Mouse (Mus musculus): Measurements from ENCODE around the gene Stox2. TPM values are rescaled to one million over a fixed set of nuclear protein-coding genes. Genes with fewer than 3 reads are reported as not detected.
A peak's percentile ranks its signal among the peaks of the same experiment; 100 is the strongest.

The Stox2 gene
- polyA plus RNA-seq, 1 experiment from 2014 or later, result 7.3 TPM

- WGBS, result 92% methylated on average over 7 of the region's 7 CpGs
Observed at GRCm38 (mm10) chr8:47376651-47377050, 69.5 kb downstream of the Stox2 start.

GRCm38 (mm10) chr8:47373757-47374156 lies 72.4 kb downstream of the Stox2 start:
- 84% methylated on average over 7 of the region's 7 CpGs for WGBS
- Histone ChIP-seq H3K9me3 (replicated peaks; ENCODE audit: control insufficient read depth, low read length) (no peaks in the 10 kb centered on the region; the same call in 1 of the 2 replicates), H3K9ac (ENCODE audit: low read length) (no peak overlapping the region), H3K4me2 (ENCODE audit: low read depth, low read length) (no peak overlapping the region), H3K27ac (ENCODE audit: low read length) (no peak overlapping the region), H3K4me1 (ENCODE audit: control insufficient read depth, insufficient read depth, low read length) (peaks cover 2% of the 10 kb centered on the region; the same call in 1 of the 2 replicates), H3K36me3 (ENCODE audit: control insufficient read depth, insufficient read depth) (no peaks in the 10 kb centered on the region), H3K27me3 (ENCODE audit: control insufficient read depth, insufficient read depth, low read length) (no peaks in the 10 kb centered on the region), H3K4me3 (ENCODE audit: low read length) (no peak overlapping the region)
- ATAC-seq (replicated peaks; ENCODE audit: extremely low read depth, insufficient read depth, low FRiP score), result no peak

More at GRCm38 (mm10) chr8:47376651-47377050, 69.5 kb downstream of the Stox2 start:
- no peak overlapping the region for H3K9ac ChIP-seq (ENCODE audit: low read length)
- H3K36me3 ChIP-seq (ENCODE audit: control insufficient read depth, insufficient read depth), result no peaks in the 10 kb centered on the region
- no peak for ATAC-seq (replicated peaks; ENCODE audit: extremely low read depth, insufficient read depth, low FRiP score)
- no peak overlapping the region for H3K27ac ChIP-seq (ENCODE audit: low read length)
- H3K4me2 ChIP-seq (ENCODE audit: low read depth, low read length), result no peak overlapping the region
- H3K4me3 ChIP-seq (ENCODE audit: low read length), result no peak overlapping the region
- H3K27me3 ChIP-seq (ENCODE audit: control insufficient read depth, insufficient read depth, low read length), result no peaks in the 10 kb centered on the region
- H3K9me3 ChIP-seq (replicated peaks; ENCODE audit: control insufficient read depth, low read length), result no peaks in the 10 kb centered on the region; the same call in 1 of the 2 replicates
- peaks cover 13% of the 10 kb centered on the region for H3K4me1 ChIP-seq (ENCODE audit: control insufficient read depth, insufficient read depth, low read length)

- H3K27ac ChIP-seq (ENCODE audit: low read length), result no peak overlapping the region
- no peak overlapping the region for H3K4me3 ChIP-seq (ENCODE audit: low read length)
- peaks cover 10% of the 10 kb centered on the region for H3K4me1 ChIP-seq (ENCODE audit: control insufficient read depth, insufficient read depth, low read length)
- H3K4me2 ChIP-seq (ENCODE audit: low read depth, low read length), result no peak overlapping the region
- no peaks in the 10 kb centered on the region for H3K36me3 ChIP-seq (ENCODE audit: control insufficient read depth, insufficient read depth)
- 57% methylated on average over 3 of the region's 3 CpGs for WGBS
- H3K9me3 ChIP-seq (replicated peaks; ENCODE audit: control insufficient read depth, low read length), result no peaks in the 10 kb centered on the region; the same call in none of the 2 replicates
- no peak overlapping the region for H3K9ac ChIP-seq (ENCODE audit: low read length)
- no peak for ATAC-seq (replicated peaks; ENCODE audit: extremely low read depth, insufficient read depth, low FRiP score)
- H3K27me3 ChIP-seq (ENCODE audit: control insufficient read depth, insufficient read depth, low read length), result no peaks in the 10 kb centered on the region
Observed at GRCm38 (mm10) chr8:47371539-47371938, 74.6 kb downstream of the Stox2 start.

GRCm38 (mm10) chr8:47371081-47371480 lies 75.1 kb downstream of the Stox2 start:
- H3K4me1 ChIP-seq (ENCODE audit: control insufficient read depth, insufficient read depth, low read length), result peaks cover 10% of the 10 kb centered on the region
- no peaks in the 10 kb centered on the region for H3K27me3 ChIP-seq (ENCODE audit: control insufficient read depth, insufficient read depth, low read length)
- no peak overlapping the region for H3K27ac ChIP-seq (ENCODE audit: low read length)
- WGBS, result 92% methylated on average over 3 of the region's 3 CpGs
- H3K9ac ChIP-seq (ENCODE audit: low read length), result no peak overlapping the region
- no peaks in the 10 kb centered on the region; the same call in 1 of the 2 replicates for H3K9me3 ChIP-seq (replicated peaks; ENCODE audit: control insufficient read depth, low read length)
- H3K36me3 ChIP-seq (ENCODE audit: control insufficient read depth, insufficient read depth), result no peaks in the 10 kb centered on the region
- ATAC-seq (replicated peaks; ENCODE audit: extremely low read depth, insufficient read depth, low FRiP score), result no peak
- H3K4me2 ChIP-seq (ENCODE audit: low read depth, low read length), result no peak overlapping the region
- no peak overlapping the region for H3K4me3 ChIP-seq (ENCODE audit: low read length)

- no peaks in the 10 kb centered on the region; the same call in 1 of the 2 replicates for H3K9me3 ChIP-seq (replicated peaks; ENCODE audit: control insufficient read depth, low read length)
- WGBS, result 24% methylated on average over 15 of the region's 15 CpGs
- H3K4me2 ChIP-seq (ENCODE audit: low read depth, low read length), result no peak overlapping the region
- no peak overlapping the region for H3K4me3 ChIP-seq (ENCODE audit: low read length)
- 0 out of 2 replicates have a peak, but pooled peaks have one; percentile 41 for ATAC-seq (replicated peaks; ENCODE audit: extremely low read depth, insufficient read depth, low FRiP score)
- no peaks in the 10 kb centered on the region; the same call in 1 of the 2 replicates for H3K27me3 ChIP-seq (ENCODE audit: control insufficient read depth, insufficient read depth, low read length)
- H3K36me3 ChIP-seq (ENCODE audit: control insufficient read depth, insufficient read depth), result no peaks in the 10 kb centered on the region
- peaks cover 10% of the 10 kb centered on the region for H3K4me1 ChIP-seq (ENCODE audit: control insufficient read depth, insufficient read depth, low read length)
- no peak overlapping the region for H3K27ac ChIP-seq (ENCODE audit: low read length)
- no peak overlapping the region for H3K9ac ChIP-seq (ENCODE audit: low read length)
Observed at GRCm38 (mm10) chr8:47370421-47371080, 75.6 kb downstream of the Stox2 start.

GRCm38 (mm10) chr8:47369949-47370348 lies 76.2 kb downstream of the Stox2 start:
- Histone ChIP-seq H3K4me3 (ENCODE audit: low read length) (no peak overlapping the region), H3K9ac (ENCODE audit: low read length) (no peak overlapping the region), H3K27me3 (ENCODE audit: control insufficient read depth, insufficient read depth, low read length) (no peaks in the 10 kb centered on the region; the same call in 1 of the 2 replicates), H3K36me3 (ENCODE audit: control insufficient read depth, insufficient read depth) (no peaks in the 10 kb centered on the region), H3K27ac (ENCODE audit: low read length) (no peak overlapping the region), H3K4me1 (ENCODE audit: control insufficient read depth, insufficient read depth, low read length) (peaks cover 10% of the 10 kb centered on the region), H3K9me3 (replicated peaks; ENCODE audit: control insufficient read depth, low read length) (no peaks in the 10 kb centered on the region; the same call in 1 of the 2 replicates), H3K4me2 (ENCODE audit: low read depth, low read length) (no peak overlapping the region)
- 85% methylated on average over 15 of the region's 15 CpGs for WGBS
- no peak for ATAC-seq (replicated peaks; ENCODE audit: extremely low read depth, insufficient read depth, low FRiP score)

GRCm38 (mm10) chr8:47369044-47369769 lies 77.0 kb downstream of the Stox2 start:
- no peak overlapping the region for H3K27ac ChIP-seq (ENCODE audit: low read length)
- H3K36me3 ChIP-seq (ENCODE audit: control insufficient read depth, insufficient read depth), result no peaks in the 10 kb centered on the region
- H3K9me3 ChIP-seq (replicated peaks; ENCODE audit: control insufficient read depth, low read length), result no peaks in the 10 kb centered on the region; the same call in 1 of the 2 replicates
- 86% methylated on average over 16 of the region's 16 CpGs for WGBS
- peaks cover 10% of the 10 kb centered on the region for H3K4me1 ChIP-seq (ENCODE audit: control insufficient read depth, insufficient read depth, low read length)
- no peak overlapping the region for H3K4me3 ChIP-seq (ENCODE audit: low read length)
- H3K27me3 ChIP-seq (ENCODE audit: control insufficient read depth, insufficient read depth, low read length), result no peaks in the 10 kb centered on the region; the same call in 1 of the 2 replicates
- no peak overlapping the region for H3K4me2 ChIP-seq (ENCODE audit: low read depth, low read length)
- no peak for ATAC-seq (replicated peaks; ENCODE audit: extremely low read depth, insufficient read depth, low FRiP score)
- no peak overlapping the region for H3K9ac ChIP-seq (ENCODE audit: low read length)

- Histone ChIP-seq H3K9ac (ENCODE audit: low read length) (no peak overlapping the region), H3K27ac (ENCODE audit: low read length) (peak overlapping the region; percentile 50), H3K36me3 (ENCODE audit: control insufficient read depth, insufficient read depth) (no peaks in the 10 kb centered on the region), H3K9me3 (replicated peaks; ENCODE audit: control insufficient read depth, low read length) (no peaks in the 10 kb centered on the region; the same call in 1 of the 2 replicates), H3K4me3 (ENCODE audit: low read length) (no peak overlapping the region), H3K4me2 (ENCODE audit: low read depth, low read length) (no peak overlapping the region), H3K4me1 (ENCODE audit: control insufficient read depth, insufficient read depth, low read length) (peaks cover 29% of the 10 kb centered on the region), H3K27me3 (ENCODE audit: control insufficient read depth, insufficient read depth, low read length) (no peaks in the 10 kb centered on the region; the same call in 1 of the 2 replicates)
- 50% methylated on average over 6 of the region's 6 CpGs for WGBS
- peak; percentile 50; the same call in 1 of the 2 replicates for ATAC-seq (replicated peaks; ENCODE audit: extremely low read depth, insufficient read depth, low FRiP score)
Observed at GRCm38 (mm10) chr8:47367029-47367428, 79.1 kb downstream of the Stox2 start.

- Histone ChIP-seq H3K36me3 (ENCODE audit: control insufficient read depth, insufficient read depth) (no peaks in the 10 kb centered on the region), H3K4me2 (ENCODE audit: low read depth, low read length) (peak overlapping the region; percentile 21), H3K4me1 (ENCODE audit: control insufficient read depth, insufficient read depth, low read length) (peaks cover 26% of the 10 kb centered on the region), H3K27ac (ENCODE audit: low read length) (peak overlapping the region; percentile 39), H3K9ac (ENCODE audit: low read length) (no peak overlapping the region), H3K4me3 (ENCODE audit: low read length) (no peak overlapping the region), H3K9me3 (replicated peaks; ENCODE audit: control insufficient read depth, low read length) (no peaks in the 10 kb centered on the region; the same call in 1 of the 2 replicates), H3K27me3 (ENCODE audit: control insufficient read depth, insufficient read depth, low read length) (no peaks in the 10 kb centered on the region; the same call in 1 of the 2 replicates)
- 5% methylated on average over 8 of the region's 8 CpGs for WGBS
- ATAC-seq (replicated peaks; ENCODE audit: extremely low read depth, insufficient read depth, low FRiP score), result peak; percentile 90
Observed at GRCm38 (mm10) chr8:47363271-47363670, 82.9 kb downstream of the Stox2 start.
